Mouse (Mus musculus) C2C12 (cell line): ENCODE measurements around the gene Gast.

Experiments
- CTCF ChIP-seq: IDR thresholded peaks from one replicate; pipeline ENCODE4 v1.5.1; 2011; ENCODE audit not compliant: control insufficient read depth, insufficient read depth, insufficient read length
- FOSL1 ChIP-seq: IDR thresholded peaks from one replicate; pipeline ENCODE4 v1.8.0; 2011; ENCODE audit warnings: mild to moderate bottlenecking, low read length; ENCODE audit not compliant: poor library complexity, insufficient read depth, severe bottlenecking
- MAX ChIP-seq: IDR thresholded peaks from one replicate; pipeline ENCODE4 v1.6.1; 2011; ENCODE audit warnings: mild to moderate bottlenecking, control low read depth
- MYOD1 ChIP-seq: IDR thresholded peaks from one replicate; pipeline ENCODE4 v1.6.1; 2011; ENCODE audit warnings: low read depth; ENCODE audit not compliant: control insufficient read depth, insufficient read length
- MYOG ChIP-seq: IDR thresholded peaks from one replicate; pipeline ENCODE4 v1.6.1; 2011; ENCODE audit not compliant: control insufficient read depth, insufficient read length; ENCODE audit errors: extremely low read depth

DNA sequence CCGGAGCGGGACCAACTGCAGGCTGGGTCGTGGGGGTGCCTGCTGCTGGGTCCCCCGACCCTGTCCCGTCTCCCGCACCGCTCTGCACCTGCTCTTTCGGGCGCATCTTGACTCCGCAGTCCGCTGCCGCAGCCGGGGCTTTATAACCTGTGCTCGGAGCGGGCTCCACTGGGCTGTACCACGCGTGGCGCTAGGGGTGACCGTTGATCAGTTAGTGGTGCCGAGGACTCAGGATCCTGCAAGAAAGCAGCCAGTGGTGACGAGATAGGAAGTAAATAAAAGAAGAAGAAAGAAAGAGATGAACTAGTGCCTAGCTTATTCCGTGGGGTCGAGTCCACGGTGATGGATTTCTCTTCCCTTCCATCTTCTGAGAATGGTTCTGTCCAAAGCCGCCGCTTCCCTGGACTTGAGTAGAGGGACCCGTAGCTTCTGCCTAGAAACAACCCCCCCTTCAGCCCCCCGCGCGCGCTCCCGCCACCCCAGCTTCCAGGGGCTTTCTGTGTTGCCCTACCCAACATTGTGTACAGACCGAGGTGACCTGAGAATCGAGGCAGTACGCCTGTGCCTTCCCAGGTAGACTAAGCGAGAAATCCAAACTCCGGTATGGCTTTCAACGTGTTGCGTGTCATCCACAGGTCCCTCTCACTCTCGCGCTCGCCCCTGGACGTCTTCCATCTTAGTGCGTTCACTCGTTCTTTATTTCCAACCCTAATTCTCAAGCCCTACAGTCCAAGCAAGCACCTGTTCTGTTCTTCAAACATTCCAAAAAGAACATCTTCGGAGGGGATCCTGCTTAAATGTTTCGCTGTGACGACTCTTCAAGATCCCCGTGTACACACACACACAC is 22.0 kb downstream of the Gast start, which contains the start of gene Hap1:
- TF ChIP-seq MYOD1 (no peak), CTCF (no peak), MAX (no peak), MYOG (no peak), FOSL1 (no peak)
